Mouse (Mus musculus) right cerebral cortex, postnatal 36 days (tissue): Measurements from ENCODE around the gene Usp5.
A peak's percentile ranks its signal among the peaks of the same experiment; 100 is the strongest.
"Not testable (repeated sequence)": the region's sequence is repeated elsewhere in the genome, so short reads cannot be mapped to it uniquely, and the experiment has no call there.

Source experiments
- DNase-seq, 2 experiments: peaks; one replicate each; pipeline ENCODE4 v3.0.0; 2022; ENCODE audit warnings: low spot score in 2 of 2, mixed read lengths in 1 of 2

The Usp5 gene

GRCm38 (mm10) chr6:124840241-124841167, 11.2 kb upstream of the Usp5 start, which contains the start of gene Gnb3:
Gene Gnb3, minus strand, starts transcription at chr6:124840275.
- no peak for DNase-seq

- DNase-seq: no peak
These were observed 10.5 kb upstream of the Usp5 start for GRCm38 (mm10) chr6:124839805-124840204.

- no peak for DNase-seq
These were observed 7.1 kb upstream of the Usp5 start for GRCm38 (mm10) chr6:124836411-124836810.

- no peak for DNase-seq
These were observed 6.2 kb upstream of the Usp5 start for GRCm38 (mm10) chr6:124835531-124835930.

GRCm38 (mm10) chr6:124834512-124835081, 5.3 kb upstream of the Usp5 start:
- no peak for DNase-seq

- no peak for DNase-seq
These were observed 2.4 kb upstream of the Usp5 start for GRCm38 (mm10) chr6:124831649-124832048.

GRCm38 (mm10) chr6:124831199-124831598, 1.9 kb upstream of the Usp5 start:
- not testable (repeated sequence) for DNase-seq

- DNase-seq: peak; percentile 91 to 95
These were observed 766 bp upstream of the Usp5 start for GRCm38 (mm10) chr6:124829799-124830700.

GRCm38 (mm10) chr6:124828101-124828592, 1.1 kb downstream of the Usp5 start:
- DNase-seq: no peak

- DNase-seq: no peak
These were observed 7.2 kb downstream of the Usp5 start for GRCm38 (mm10) chr6:124822049-124822448.

GRCm38 (mm10) chr6:124820891-124821290, 8.4 kb downstream of the Usp5 start:
- no peak for DNase-seq

GRCm38 (mm10) chr6:124817971-124818370, 11.3 kb downstream of the Usp5 start:
- DNase-seq: no peak

GRCm38 (mm10) chr6:124817563-124817962, 11.7 kb downstream of the Usp5 start:
- DNase-seq: no peak

- no peak for DNase-seq
These were observed 12.2 kb downstream of the Usp5 start for GRCm38 (mm10) chr6:124817125-124817524.

GRCm38 (mm10) chr6:124816611-124817010, 12.7 kb downstream of the Usp5 start:
- no peak for DNase-seq

- no peak for DNase-seq
These were observed 14.2 kb downstream of the Usp5 start for GRCm38 (mm10) chr6:124814858-124815774.

GRCm38 (mm10) chr6:124814448-124814847, 14.8 kb downstream of the Usp5 start:
- DNase-seq: no peak

- DNase-seq: peak; percentile 80 to 86
These were observed 15.4 kb downstream of the Usp5 start, which contains the start of gene Tpi1 for GRCm38 (mm10) chr6:124813933-124814332. Gene Tpi1, minus strand, starts transcription at chr6:124814296.

GRCm38 (mm10) chr6:124813496-124813895, 15.8 kb downstream of the Usp5 start:
- peak; percentile 68 to 73 for DNase-seq

GRCm38 (mm10) chr6:124812848-124813247, 16.4 kb downstream of the Usp5 start:
- DNase-seq: no peak
